Mouse (Mus musculus): ENCODE measurements at regions not wholly inside any gene's neighbourhood (a gene's known extent, or its start where the extent isn't known, plus 50 kb on each side); places are given as distances from the start of the nearest gene placed in this dataset.

DNA sequence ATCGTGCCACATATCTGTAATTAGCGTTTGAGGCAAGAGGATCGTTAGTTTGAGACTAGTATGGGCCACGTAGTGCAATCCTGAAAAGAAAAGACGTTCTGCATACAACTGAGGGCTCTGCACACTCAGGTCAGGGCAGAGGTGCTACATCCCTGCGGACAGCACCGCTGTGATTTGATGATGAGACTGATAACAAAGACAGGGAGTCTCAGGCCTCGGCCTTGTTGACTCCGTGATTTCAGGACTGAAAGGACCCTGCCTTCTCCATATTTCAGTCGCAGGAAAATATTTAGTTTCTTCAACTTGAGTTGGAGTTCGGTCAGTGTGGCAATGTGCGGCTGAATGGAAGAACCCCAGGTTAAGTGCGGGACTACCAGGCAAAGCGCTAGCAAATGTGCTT lies 210.1 kb downstream of the Etnk1 start:
- in situ Hi-C loops (cut with MboI; ENCODE audit: low pct_ligation_motif_present, low pct_unique_long_range_greater_than_20kb, low sequenced_read_pairs) = no loop called here
- H3K27ac ChIP-seq (ENCODE audit: insufficient read depth, low read depth) = no peak overlapping the region
- H3K4me1 ChIP-seq (ENCODE audit: control insufficient read depth in 1 of 2, insufficient read depth in 2 of 2) = no peaks in the 10 kb centered on the region
- TF ChIP-seq POLR2A (IDR thresholded peaks at IDR 0.05; ENCODE audit: low read depth, low read length) (no peak), MYC (IDR thresholded peaks at IDR 0.05; ENCODE audit: low read depth, low read length) (no peak), NELFE (IDR thresholded peaks at IDR 0.05; ENCODE audit: low read depth, low read length) (no peak), EP300 (IDR thresholded peaks at IDR 0.05; ENCODE audit: low read length) (no peak), SMC3 (IDR thresholded peaks at IDR 0.05; ENCODE audit: low read depth, low read length) (no peak), RAD21 (IDR thresholded peaks at IDR 0.05; ENCODE audit: low read depth, low read length) (no peak), KAT2A (IDR thresholded peaks at IDR 0.05; ENCODE audit: insufficient replicate concordance, low read length) (no peak), ZC3H11A (IDR thresholded peaks at IDR 0.05; ENCODE audit: low read depth, low read length) (no peak), HCFC1 (IDR thresholded peaks at IDR 0.05; ENCODE audit: low read depth, low read length) (no peak), GABPA (IDR thresholded peaks at IDR 0.05; ENCODE audit: insufficient replicate concordance, low read depth, low read length) (no peak)
- H3K9ac ChIP-seq (ENCODE audit: insufficient read depth, low read depth) = no peak overlapping the region
- no peaks in the 10 kb centered on the region for H3K36me3 ChIP-seq (replicated peaks in 1 of 2; ENCODE audit: control insufficient read depth in 1 of 2, insufficient read depth in 1 of 2, low read length in 1 of 2)
- no peaks in the 10 kb centered on the region for H3K79me2 ChIP-seq (replicated peaks; ENCODE audit: control insufficient read depth, extremely low read depth, insufficient read depth, poor library complexity, severe bottlenecking)
- H3K4me2 ChIP-seq (ENCODE audit: insufficient read depth, low read depth, poor library complexity, severe bottlenecking) = no peak overlapping the region
- dilution Hi-C loops (cut with MboI; ENCODE audit: extremely low pct_ligation_motif_present, extremely low pct_unique_long_range_greater_than_20kb, low sequenced_read_pairs) = no loop called here
- DNase-seq (ENCODE audit: extremely low read depth) = no peak
- H3K4me3 ChIP-seq (replicated peaks in 1 of 3; ENCODE audit: low read depth in 2 of 3, low read length in 2 of 3, poor library complexity in 1 of 3) = no peak overlapping the region
- no peaks in the 10 kb centered on the region for H3K9me3 ChIP-seq (replicated peaks; ENCODE audit: low read length)
- H3K27me3 ChIP-seq (replicated peaks) = no peaks in the 10 kb centered on the region

DNA sequence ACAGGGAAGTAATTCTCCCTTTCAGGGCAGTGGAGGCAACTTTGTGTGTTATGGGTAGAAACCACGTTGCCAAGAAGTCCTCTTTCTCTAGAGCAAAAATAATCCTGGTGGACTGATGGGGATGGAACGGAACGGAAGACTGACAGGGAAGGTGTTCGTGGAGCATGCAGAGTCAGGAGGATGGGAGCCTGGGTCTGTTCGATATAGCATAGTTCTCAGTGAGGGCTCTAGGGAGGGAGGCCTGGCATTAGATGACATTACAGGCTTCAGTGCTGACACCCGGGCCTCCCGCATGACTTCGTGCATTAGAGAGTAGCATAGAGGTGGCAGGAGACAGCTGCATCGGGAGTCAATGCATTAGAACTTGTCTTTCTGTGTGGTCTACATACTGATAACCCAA lies 211.1 kb downstream of the Etnk1 start:
- Histone ChIP-seq H3K4me3 (replicated peaks in 1 of 3; ENCODE audit: low read depth in 2 of 3, low read length in 2 of 3, poor library complexity in 1 of 3) (no peak overlapping the region), H3K79me2 (replicated peaks; ENCODE audit: control insufficient read depth, extremely low read depth, insufficient read depth, poor library complexity, severe bottlenecking) (no peaks in the 10 kb centered on the region), H3K4me1 (ENCODE audit: control insufficient read depth in 1 of 2, insufficient read depth in 2 of 2) (no peaks in the 10 kb centered on the region), H3K36me3 (replicated peaks in 1 of 2; ENCODE audit: control insufficient read depth in 1 of 2, insufficient read depth in 1 of 2, low read length in 1 of 2) (no peaks in the 10 kb centered on the region), H3K9ac (ENCODE audit: insufficient read depth, low read depth) (no peak overlapping the region), H3K27ac (ENCODE audit: insufficient read depth, low read depth) (no peak overlapping the region), H3K27me3 (replicated peaks) (no peaks in the 10 kb centered on the region), H3K4me2 (ENCODE audit: insufficient read depth, low read depth, poor library complexity, severe bottlenecking) (no peak overlapping the region), H3K9me3 (replicated peaks; ENCODE audit: low read length) (no peaks in the 10 kb centered on the region)
- dilution Hi-C loops (cut with MboI; ENCODE audit: extremely low pct_ligation_motif_present, extremely low pct_unique_long_range_greater_than_20kb, low sequenced_read_pairs) (no loop called here), in situ Hi-C loops (cut with MboI; ENCODE audit: low pct_ligation_motif_present, low pct_unique_long_range_greater_than_20kb, low sequenced_read_pairs) (no loop called here)
- TF ChIP-seq ZNF384 (IDR thresholded peaks at IDR 0.05; ENCODE audit: low read depth, low read length) (no peak), USF2 (conservative IDR thresholded peaks at IDR 0.05; ENCODE audit: low read depth, low read length) (no peak), ZMIZ1 (IDR thresholded peaks at IDR 0.05; ENCODE audit: low read depth, low read length) (no peak), PAX5 (IDR thresholded peaks at IDR 0.05; ENCODE audit: low read length) (no peak), ZC3H11A (IDR thresholded peaks at IDR 0.05; ENCODE audit: low read depth, low read length) (no peak), USF1 (IDR thresholded peaks at IDR 0.05; ENCODE audit: low read depth, low read length) (no peak), JUN (IDR thresholded peaks at IDR 0.05; ENCODE audit: insufficient read depth, low read depth, low read length) (no peak)
- no peak for DNase-seq (ENCODE audit: extremely low read depth)

DNA sequence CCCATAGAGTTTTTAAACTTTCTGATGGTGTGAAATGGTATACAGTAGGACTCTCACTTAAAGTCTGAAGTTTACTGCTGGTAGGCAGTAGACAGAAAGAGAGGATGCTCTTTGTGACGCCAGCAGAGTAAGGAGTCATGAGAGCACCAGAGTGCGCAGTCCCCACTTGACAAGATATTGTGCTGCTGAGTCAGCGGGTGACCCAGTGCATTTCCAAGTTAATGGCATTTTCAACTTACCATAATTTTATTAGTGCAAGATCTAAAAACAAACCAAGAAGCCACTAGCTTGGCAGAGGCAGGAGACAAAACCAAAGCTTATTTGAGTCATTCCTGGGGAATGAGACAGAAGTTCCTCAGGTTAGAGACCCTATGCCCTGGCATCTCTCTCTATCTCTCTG lies 213.5 kb downstream of the Etnk1 start:
- no peaks in the 10 kb centered on the region for H3K36me3 ChIP-seq (replicated peaks in 1 of 2; ENCODE audit: control insufficient read depth in 1 of 2, insufficient read depth in 1 of 2, low read length in 1 of 2)
- in situ Hi-C loops (cut with MboI; ENCODE audit: low pct_ligation_motif_present, low pct_unique_long_range_greater_than_20kb, low sequenced_read_pairs) = no loop called here
- no peaks in the 10 kb centered on the region for H3K4me1 ChIP-seq (ENCODE audit: control insufficient read depth in 1 of 2, insufficient read depth in 2 of 2)
- no peak overlapping the region for H3K4me3 ChIP-seq (replicated peaks in 1 of 3; ENCODE audit: low read depth in 2 of 3, low read length in 2 of 3, poor library complexity in 1 of 3)
- no peak overlapping the region for H3K4me2 ChIP-seq (ENCODE audit: insufficient read depth, low read depth, poor library complexity, severe bottlenecking)
- no peak overlapping the region for H3K27ac ChIP-seq (ENCODE audit: insufficient read depth, low read depth)
- dilution Hi-C loops (cut with MboI; ENCODE audit: extremely low pct_ligation_motif_present, extremely low pct_unique_long_range_greater_than_20kb, low sequenced_read_pairs) = no loop called here
- no peaks in the 10 kb centered on the region for H3K9me3 ChIP-seq (replicated peaks; ENCODE audit: low read length)
- no peak for DNase-seq (ENCODE audit: extremely low read depth)
- no peak overlapping the region for H3K9ac ChIP-seq (ENCODE audit: insufficient read depth, low read depth)
- no peaks in the 10 kb centered on the region for H3K27me3 ChIP-seq (replicated peaks)
- TF ChIP-seq MXI1 (IDR thresholded peaks at IDR 0.05; ENCODE audit: low read depth, low read length) (no peak), TCF12 (IDR thresholded peaks at IDR 0.05; ENCODE audit: low read depth, low read length) (no peak), SIN3A (IDR thresholded peaks at IDR 0.05; ENCODE audit: low read length) (no peak), IRF4 (IDR thresholded peaks at IDR 0.05; ENCODE audit: low read depth, low read length) (no peak), USF1 (IDR thresholded peaks at IDR 0.05; ENCODE audit: low read depth, low read length) (no peak), ETS1 (conservative IDR thresholded peaks at IDR 0.05; ENCODE audit: low read depth, low read length) (no peak), ZMIZ1 (IDR thresholded peaks at IDR 0.05; ENCODE audit: low read depth, low read length) (no peak), ZC3H11A (IDR thresholded peaks at IDR 0.05; ENCODE audit: low read depth, low read length) (no peak), CHD1 (IDR thresholded peaks at IDR 0.05; ENCODE audit: low read depth, low read length) (no peak), SMC3 (IDR thresholded peaks at IDR 0.05; ENCODE audit: low read depth, low read length) (no peak), GABPA (IDR thresholded peaks at IDR 0.05; ENCODE audit: insufficient replicate concordance, low read depth, low read length) (no peak)
- no peaks in the 10 kb centered on the region for H3K79me2 ChIP-seq (replicated peaks; ENCODE audit: control insufficient read depth, extremely low read depth, insufficient read depth, poor library complexity, severe bottlenecking)

All from CH12.LX (cell line).